ENCODE assay signal across 8 mouse cellular contexts in the genomic region with DNA sequence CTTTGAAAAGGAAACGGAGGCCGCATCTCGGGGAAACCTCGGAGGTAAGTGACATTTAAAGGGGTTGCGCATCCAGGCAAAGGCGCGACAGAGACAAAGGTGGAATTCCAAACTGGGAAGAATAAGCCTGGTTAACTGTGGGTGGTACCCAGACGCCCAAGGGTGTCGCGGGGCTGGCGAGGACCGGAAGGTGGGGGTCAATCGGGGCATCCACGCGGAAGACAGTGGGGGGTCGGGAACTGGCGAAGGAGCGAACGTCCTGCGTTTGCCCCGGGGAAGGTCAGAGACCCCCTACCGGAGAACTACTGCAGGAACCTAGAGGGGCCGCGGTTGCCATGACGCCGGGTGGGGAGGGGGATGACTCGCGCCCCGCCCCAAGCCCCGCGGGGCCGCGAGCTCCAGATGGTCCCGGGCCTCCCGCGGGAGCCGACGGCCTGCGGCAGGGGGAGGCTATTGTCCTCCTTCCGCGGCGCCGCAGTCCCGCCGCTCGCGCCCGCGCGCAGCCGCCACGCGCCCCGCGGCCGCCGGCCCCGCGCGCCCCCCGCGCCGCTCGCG. TPM values are rescaled to one million over a fixed set of nuclear protein-coding genes. Genes with fewer than 3 reads are reported as not detected.
DNase-seq lines count a peak whose midpoint lies in the region; ATAC-seq and TF ChIP-seq lines count a peak whose summit lies in the region.

No protein-coding gene starts in this region.

- H3K36me3 ChIP-seq in kidney, postnatal 0 days (ENCODE audit: insufficient read depth, low read length), result no peaks in the 10 kb centered on the region
- H3K36me3 ChIP-seq in forebrain, embryonic 16.5 days (ENCODE audit: control insufficient read depth, insufficient read depth), result no peaks in the 10 kb centered on the region
- no peaks in the 10 kb centered on the region for H3K36me3 ChIP-seq in midbrain, embryonic 10.5 days

- no peaks in the 10 kb centered on the region for H3K9me3 ChIP-seq in kidney, postnatal 0 days (replicated peaks; ENCODE audit: low read length)
- no peaks in the 10 kb centered on the region for H3K9me3 ChIP-seq in forebrain, embryonic 16.5 days (ENCODE audit: control insufficient read depth, low read length)
- no peaks in the 10 kb centered on the region for H3K9me3 ChIP-seq in midbrain, embryonic 10.5 days (replicated peaks)

- peak overlapping the region; percentile 94 for H3K4me2 ChIP-seq in kidney, postnatal 0 days (ENCODE audit: low read length)
- peak overlapping the region; percentile 80 for H3K4me2 ChIP-seq in forebrain, embryonic 16.5 days (ENCODE audit: low read length)

- 1% methylated on average over 45 of the region's 65 CpGs for WGBS in kidney, postnatal 0 days
- WGBS in cerebellum, adult 2 months, result 2% methylated on average over 43 of the region's 65 CpGs
- WGBS in forebrain, embryonic 16.5 days, result under 1% methylated on average over 49 of the region's 65 CpGs
- WGBS in midbrain, embryonic 10.5 days, result under 1% methylated on average over 40 of the region's 65 CpGs
- WGBS in lung, adult 2 months, result 3% methylated on average over 47 of the region's 65 CpGs

- H3K27me3 ChIP-seq in kidney, postnatal 0 days (ENCODE audit: insufficient read depth, low read length), result peaks cover 38% of the 10 kb centered on the region
- H3K27me3 ChIP-seq in cerebellum, adult 2 months (ENCODE audit: control insufficient read depth, insufficient read depth, low read length), result no peaks in the 10 kb centered on the region
- no peaks in the 10 kb centered on the region for H3K27me3 ChIP-seq in forebrain, embryonic 16.5 days (replicated peaks; ENCODE audit: control insufficient read depth, insufficient read depth, low read length)
- H3K27me3 ChIP-seq in midbrain, embryonic 10.5 days (ENCODE audit: low read depth, poor library complexity, severe bottlenecking), result peaks cover 67% of the 10 kb centered on the region

- TF ChIP-seq CTCF in kidney, postnatal 0 days (IDR thresholded peaks at IDR 0.05; ENCODE audit: low read depth), result no peak
- TF ChIP-seq CTCF in cerebellum, adult 2 months (IDR thresholded peaks at IDR 0.05; ENCODE audit: borderline replicate concordance, insufficient read depth, low read depth, low read length), result no peak
- TF ChIP-seq CTCF in lung, adult 2 months (IDR thresholded peaks at IDR 0.05; ENCODE audit: insufficient read depth, low read length), result no peak

- peak; percentile 61; the same call in 1 of the 2 replicates for ATAC-seq in kidney, postnatal 0 days (replicated peaks; ENCODE audit: low FRiP score, low read depth)
- peak; percentile 70 for ATAC-seq in forebrain, embryonic 16.5 days

- H3K9ac ChIP-seq in kidney, postnatal 0 days (ENCODE audit: low read depth, low read length), result peak overlapping the region; percentile 35; the same call in 1 of the 2 replicates
- H3K9ac ChIP-seq in forebrain, embryonic 16.5 days (replicated peaks; ENCODE audit: low read depth, low read length), result peak overlapping the region; percentile 97

- no peak; the same call in 1 of the 2 replicates for TF ChIP-seq POLR2A in cerebellum, adult 2 months (IDR thresholded peaks at IDR 0.05; ENCODE audit: borderline replicate concordance, insufficient read depth, low read length)
- TF ChIP-seq POLR2A in lung, adult 2 months (IDR thresholded peaks at IDR 0.05; ENCODE audit: borderline replicate concordance, extremely low read depth, low read depth, low read length), result no peak

- H3K4me1 ChIP-seq in kidney, postnatal 0 days (replicated peaks; ENCODE audit: insufficient read depth, low read length), result peaks cover 7% of the 10 kb centered on the region
- peaks cover 15% of the 10 kb centered on the region for H3K4me1 ChIP-seq in cerebellum, adult 2 months (ENCODE audit: control insufficient read depth, insufficient read depth, low read length)
- peaks cover 29% of the 10 kb centered on the region for H3K4me1 ChIP-seq in forebrain, embryonic 16.5 days (replicated peaks; ENCODE audit: control insufficient read depth, insufficient read depth, low read length)
- H3K4me1 ChIP-seq in midbrain, embryonic 10.5 days, result peaks cover 43% of the 10 kb centered on the region
- peaks cover 5% of the 10 kb centered on the region for H3K4me1 ChIP-seq in lung, adult 2 months (ENCODE audit: control insufficient read depth, insufficient read depth, low read length)

- no peak for DNase-seq in kidney, postnatal 0 days (ENCODE audit: low spot score)
- DNase-seq in kidney, adult 18-20 months, result no peak
- DNase-seq in cerebellum, adult 2 months, result peak in 1 of 2 experiments; percentile 71
- peak; percentile 80 for DNase-seq in midbrain, embryonic 10.5 days (ENCODE audit: low spot score)
- DNase-seq in ovary, postnatal 36 days (ENCODE audit: low spot score), result no peak
- no peak for DNase-seq in MN1 (ENCODE audit: low spot score)
- no peak for DNase-seq in lung, adult 2 months

- H3K27ac ChIP-seq in kidney, postnatal 0 days, result no peak overlapping the region
- peak overlapping the region; percentile 98 for H3K27ac ChIP-seq in cerebellum, adult 2 months (ENCODE audit: insufficient read depth, low read length)
- H3K27ac ChIP-seq in forebrain, embryonic 16.5 days (ENCODE audit: low read length), result peak overlapping the region; percentile 88
- peak overlapping the region; percentile 95 for H3K27ac ChIP-seq in midbrain, embryonic 10.5 days (replicated peaks)

- peak overlapping the region; percentile 51 for H3K4me3 ChIP-seq in kidney, postnatal 0 days (replicated peaks; ENCODE audit: low read depth, low read length)
- peak overlapping the region; percentile 99 for H3K4me3 ChIP-seq in cerebellum, adult 2 months (replicated peaks; ENCODE audit: insufficient read depth, low read depth, low read length)
- peak overlapping the region; percentile 66 for H3K4me3 ChIP-seq in forebrain, embryonic 16.5 days (replicated peaks; ENCODE audit: low read length)
- peak overlapping the region; percentile 83 for H3K4me3 ChIP-seq in midbrain, embryonic 10.5 days
- H3K4me3 ChIP-seq in lung, adult 2 months (replicated peaks; ENCODE audit: extremely low read depth, low read depth, low read length), result no peak overlapping the region

RNA-seq across cellular contexts. Expression of a gene that starts 0.7 kb away (rescaled TPM):
- 2.6 and 3.0 TPM in 2 replicates for polyA plus RNA-seq in kidney, postnatal 0 days (2015; fragmentation: Nextera tagmentation; extraction: Ambion mirVana)
- polyA plus RNA-seq in cerebellum, adult 2 months (2012; rRNA removed), result 132 and 147 TPM in 2 replicates
- 37.1 and 40.3 TPM in 2 replicates for polyA plus RNA-seq in forebrain, embryonic 16.5 days (2015; fragmentation: Nextera tagmentation; extraction: Ambion mirVana)
- polyA plus RNA-seq in midbrain, embryonic 10.5 days (2016; fragmentation: Nextera tagmentation; extraction: Ambion mirVana), result 8.3 and 14.9 TPM in 2 replicates
- polyA plus RNA-seq in lung, adult 2 months (2012; rRNA removed), result 1.3 and 4.4 TPM in 2 replicates

RNA-seq across cellular contexts. Expression of a gene that starts 13.2 kb away (rescaled TPM):
- polyA plus RNA-seq in kidney, postnatal 0 days (2015; fragmentation: Nextera tagmentation; extraction: Ambion mirVana), result 2.5 and 3.2 TPM in 2 replicates
- 4.6 and 5.4 TPM in 2 replicates for polyA plus RNA-seq in cerebellum, adult 2 months (2012; rRNA removed)
- polyA plus RNA-seq in forebrain, embryonic 16.5 days (2015; fragmentation: Nextera tagmentation; extraction: Ambion mirVana), result 6.4 and 8.9 TPM in 2 replicates
- polyA plus RNA-seq in midbrain, embryonic 10.5 days (2016; fragmentation: Nextera tagmentation; extraction: Ambion mirVana), result 2.6 and 2.7 TPM in 2 replicates
- polyA plus RNA-seq in lung, adult 2 months (2012; rRNA removed), result 0.20 and 0.65 TPM in 2 replicates

RNA-seq across cellular contexts. Expression of a gene that starts 44.6 kb away (rescaled TPM):
- 44.9 and 47.2 TPM in 2 replicates for polyA plus RNA-seq in kidney, postnatal 0 days (2015; fragmentation: Nextera tagmentation; extraction: Ambion mirVana)
- 29.8 and 30.5 TPM in 2 replicates for polyA plus RNA-seq in cerebellum, adult 2 months (2012; rRNA removed)
- 189 and 196 TPM in 2 replicates for polyA plus RNA-seq in forebrain, embryonic 16.5 days (2015; fragmentation: Nextera tagmentation; extraction: Ambion mirVana)
- polyA plus RNA-seq in midbrain, embryonic 10.5 days (2016; fragmentation: Nextera tagmentation; extraction: Ambion mirVana), result 110 and 134 TPM in 2 replicates
- 6.8 and 7.6 TPM in 2 replicates for polyA plus RNA-seq in lung, adult 2 months (2012; rRNA removed)
